Mouse (Mus musculus) 416B (cell line): Measurements from ENCODE around the gene Lats2.
A peak's percentile ranks its signal among the peaks of the same experiment; 100 is the strongest.
"Not testable (repeated sequence)": the region's sequence is repeated elsewhere in the genome, so short reads cannot be mapped to it uniquely, and the experiment has no call there.

Experiments
- DNase-seq: peaks from one replicate; pipeline ENCODE4 v3.0.0; 2011; ENCODE audit warnings: low read depth

Gene Lats2

GRCm38 (mm10) chr14:57758237-57758636, at the start of gene Lats2:
Lats2 (minus strand) TSS chr14:57758388.
- DNase-seq = no peak

GRCm38 (mm10) chr14:57803731-57804130, 45.5 kb upstream of the Lats2 start:
- DNase-seq = no peak

- DNase-seq = peak; percentile 99
These were observed 40.1 kb upstream of the Lats2 start, which contains the start of gene Sap18 for GRCm38 (mm10) chr14:57797991-57798931. Sap18 (plus strand) TSS chr14:57798180.

- DNase-seq = no peak
These were observed 39.4 kb upstream of the Lats2 start for GRCm38 (mm10) chr14:57797551-57797950.

GRCm38 (mm10) chr14:57791171-57791570, 33.0 kb upstream of the Lats2 start:
- DNase-seq = no peak

GRCm38 (mm10) chr14:57789759-57790158, 31.6 kb upstream of the Lats2 start:
- DNase-seq = no peak

- DNase-seq = no peak
These were observed 31.1 kb upstream of the Lats2 start for GRCm38 (mm10) chr14:57789311-57789710.

- no peak for DNase-seq
These were observed 29.2 kb upstream of the Lats2 start for GRCm38 (mm10) chr14:57787406-57787805.

GRCm38 (mm10) chr14:57772157-57772815, 14.1 kb upstream of the Lats2 start:
- peak; percentile 62 for DNase-seq

- DNase-seq = peak; percentile 78
These were observed 10.9 kb upstream of the Lats2 start for GRCm38 (mm10) chr14:57769102-57769501.

GRCm38 (mm10) chr14:57760447-57761412, 2.5 kb upstream of the Lats2 start:
- no peak for DNase-seq

- peak; percentile 53 for DNase-seq
These were observed 2.1 kb downstream of the Lats2 start for GRCm38 (mm10) chr14:57756094-57756493.

- DNase-seq = peak; percentile 15
These were observed 2.5 kb downstream of the Lats2 start for GRCm38 (mm10) chr14:57755661-57756060.

- no peak for DNase-seq
These were observed 4.7 kb downstream of the Lats2 start for GRCm38 (mm10) chr14:57753351-57753992.

- not testable (repeated sequence) for DNase-seq
These were observed 7.2 kb downstream of the Lats2 start for GRCm38 (mm10) chr14:57751006-57751405.

- DNase-seq = no peak
These were observed 8.7 kb downstream of the Lats2 start for GRCm38 (mm10) chr14:57749501-57749900.

- peak; percentile 67 for DNase-seq
These were observed 12.0 kb downstream of the Lats2 start, which contains the start of gene Gm49361 for GRCm38 (mm10) chr14:57746001-57746771. Gm49361 (minus strand) TSS chr14:57746103.

- no peak for DNase-seq
These were observed 12.8 kb downstream of the Lats2 start for GRCm38 (mm10) chr14:57745291-57745969.

GRCm38 (mm10) chr14:57744547-57744946, 13.6 kb downstream of the Lats2 start:
- no peak for DNase-seq

- no peak for DNase-seq
These were observed 17.5 kb downstream of the Lats2 start for GRCm38 (mm10) chr14:57740651-57741050.
